Mouse (Mus musculus) liver, postnatal 0 days (tissue): ENCODE measurements at regions not wholly inside any gene's neighbourhood (a gene's known extent, or its start where the extent isn't known, plus 50 kb on each side); places are given as distances from the start of the nearest gene placed in this dataset.

Experiments used
- CTCF ChIP-seq: sonication (generic); IDR thresholded peaks from 2 replicates; pipeline ENCODE4 v1.5.1; 2016; ENCODE audit warnings: antibody characterized with exemption, low read depth
- EP300 ChIP-seq: IDR thresholded peaks from 2 replicates; pipeline ENCODE4 v1.6.1; 2016; ENCODE audit warnings: antibody characterized with exemption, low read depth, mild to moderate bottlenecking

DNA sequence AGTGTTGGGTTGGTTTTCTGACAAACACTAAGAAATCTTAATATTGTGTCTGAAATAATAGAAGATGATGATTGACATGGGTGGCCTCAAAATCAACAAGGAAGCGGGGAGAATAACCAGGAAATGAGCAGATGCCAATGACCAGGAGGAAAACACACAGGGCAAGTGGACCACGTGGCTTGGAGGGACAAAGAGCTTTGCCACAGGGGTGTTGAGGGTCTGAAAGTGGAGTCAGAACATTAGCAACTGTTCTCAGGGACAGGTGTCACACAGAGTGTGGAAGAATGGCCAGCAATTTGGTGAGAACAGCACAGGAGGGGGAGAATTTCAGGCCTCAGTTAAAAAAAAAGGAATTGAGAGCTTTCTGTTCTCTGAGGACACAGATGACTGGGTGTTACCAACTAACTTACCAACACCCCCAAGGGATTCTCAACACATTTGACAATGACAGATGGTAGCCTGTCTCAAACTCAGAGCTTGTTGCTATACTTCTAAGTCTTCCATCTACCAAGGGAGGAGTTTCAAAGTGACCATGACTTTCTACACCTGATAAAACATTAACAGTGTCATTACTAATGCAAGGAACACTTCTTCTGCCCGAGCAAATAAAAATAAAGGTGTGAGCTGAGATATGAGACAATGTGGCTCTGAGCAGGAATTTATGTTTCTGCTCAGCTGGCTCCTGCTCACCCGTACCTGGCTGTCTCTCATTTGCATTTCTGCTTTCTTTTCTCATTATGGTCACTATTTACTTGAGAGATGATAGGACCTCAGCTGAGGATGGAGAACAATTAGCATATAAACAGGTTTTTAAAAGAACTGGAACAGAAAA, 52.2 kb upstream of the 4930523C07Rik start:
- TF ChIP-seq CTCF (no peak), EP300 (no peak)
